10 mouse cellular contexts compared by ENCODE assay signal in genomic region chr6:42860222-42860819, GRCm38 (mm10). TPM values are rescaled to one million over a fixed set of nuclear protein-coding genes. Genes with fewer than 3 reads are reported as not detected.
DNase-seq lines count a peak whose midpoint lies in the region; ATAC-seq lines count a peak whose summit lies in the region.
"Had no signal": no experiment of that assay in that cellular context is flagged by ENCODE, and none has a peak within 500 bp of the region (broad histone marks: within the 10 kb centered on the region; RNA-seq: fewer than 3 reads in every experiment).

No protein-coding gene starts in this region.

- no peak overlapping the region for H3K27ac ChIP-seq in intestine, embryonic 14.5 days (ENCODE audit: low read depth)
- no peak overlapping the region for H3K27ac ChIP-seq in intestine, embryonic 15.5 days
- no peak overlapping the region for H3K27ac ChIP-seq in forebrain, embryonic 14.5 days (ENCODE audit: low read depth, low read length)
- H3K27ac ChIP-seq in neural tube, embryonic 15.5 days (replicated peaks), result no peak overlapping the region
- H3K27ac ChIP-seq: embryonic facial prominence, embryonic 12.5 days had no signal

- no peaks in the 10 kb centered on the region for H3K36me3 ChIP-seq in intestine, embryonic 14.5 days (ENCODE audit: control insufficient read depth, insufficient read depth, low read length)
- H3K36me3 ChIP-seq in intestine, embryonic 15.5 days, result no peaks in the 10 kb centered on the region
- H3K36me3 ChIP-seq in forebrain, embryonic 14.5 days (ENCODE audit: control insufficient read depth, insufficient read depth, low read length), result no peaks in the 10 kb centered on the region
- no peaks in the 10 kb centered on the region for H3K36me3 ChIP-seq in neural tube, embryonic 15.5 days
- H3K36me3 ChIP-seq: embryonic facial prominence, embryonic 12.5 days had no signal

- 15% methylated on average over 4 of the region's 4 CpGs for WGBS in intestine, embryonic 14.5 days
- 11% methylated on average over 4 of the region's 4 CpGs for WGBS in intestine, embryonic 15.5 days
- WGBS in forebrain, embryonic 14.5 days, result 12% methylated on average over 4 of the region's 4 CpGs
- WGBS in neural tube, embryonic 15.5 days, result 16% methylated on average over 4 of the region's 4 CpGs

- no peaks in the 10 kb centered on the region for H3K4me1 ChIP-seq in intestine, embryonic 14.5 days (replicated peaks; ENCODE audit: control insufficient read depth, insufficient read depth, low read length)
- no peaks in the 10 kb centered on the region for H3K4me1 ChIP-seq in intestine, embryonic 15.5 days (replicated peaks)
- H3K4me1 ChIP-seq in forebrain, embryonic 14.5 days (ENCODE audit: control insufficient read depth, insufficient read depth, low read length), result no peaks in the 10 kb centered on the region
- H3K4me1 ChIP-seq in neural tube, embryonic 15.5 days, result no peaks in the 10 kb centered on the region
- H3K4me1 ChIP-seq: embryonic facial prominence, embryonic 12.5 days had no signal

- DNase-seq in intestine, embryonic 14.5 days (ENCODE audit: low spot score), result no peak
- peak; percentile 18 for DNase-seq in CD4-positive helper T cell, adult 2 months (ENCODE audit: low read depth, low spot score)
- peak; percentile 59 for DNase-seq in brain, embryonic 18.5 days (ENCODE audit: low read depth, low spot score)
- peak; percentile 80 for DNase-seq in forebrain, embryonic 14.5 days (ENCODE audit: low spot score)
- DNase-seq in layer of hippocampus, adult 9-11 months, result peak; percentile 35
- no peak for DNase-seq in urinary bladder, postnatal 10 days (ENCODE audit: low spot score)

- no peak overlapping the region for H3K4me2 ChIP-seq in intestine, embryonic 14.5 days (ENCODE audit: low read length)
- no peak overlapping the region for H3K4me2 ChIP-seq in intestine, embryonic 15.5 days (replicated peaks)
- H3K4me2 ChIP-seq in forebrain, embryonic 14.5 days (ENCODE audit: low read length), result no peak overlapping the region
- H3K4me2 ChIP-seq in neural tube, embryonic 15.5 days, result no peak overlapping the region
- H3K4me2 ChIP-seq: embryonic facial prominence, embryonic 12.5 days had no signal

- H3K27me3 ChIP-seq in intestine, embryonic 14.5 days (replicated peaks; ENCODE audit: control insufficient read depth, insufficient read depth, low read length), result no peaks in the 10 kb centered on the region
- no peaks in the 10 kb centered on the region for H3K27me3 ChIP-seq in intestine, embryonic 15.5 days (replicated peaks)
- no peaks in the 10 kb centered on the region for H3K27me3 ChIP-seq in forebrain, embryonic 14.5 days (replicated peaks; ENCODE audit: control insufficient read depth, insufficient read depth, low read length)
- H3K27me3 ChIP-seq in neural tube, embryonic 15.5 days (replicated peaks), result no peaks in the 10 kb centered on the region
- H3K27me3 ChIP-seq: embryonic facial prominence, embryonic 12.5 days had no signal

- no peaks in the 10 kb centered on the region for H3K9me3 ChIP-seq in intestine, embryonic 14.5 days (ENCODE audit: control insufficient read depth, low read length)
- no peaks in the 10 kb centered on the region for H3K9me3 ChIP-seq in intestine, embryonic 15.5 days
- no peaks in the 10 kb centered on the region for H3K9me3 ChIP-seq in forebrain, embryonic 14.5 days (replicated peaks; ENCODE audit: control insufficient read depth, low read length)
- H3K9me3 ChIP-seq in neural tube, embryonic 15.5 days (replicated peaks), result no peaks in the 10 kb centered on the region
- H3K9me3 ChIP-seq: embryonic facial prominence, embryonic 12.5 days had no signal

- H3K4me3 ChIP-seq in intestine, embryonic 14.5 days (ENCODE audit: low read depth, low read length), result no peak overlapping the region
- no peak overlapping the region for H3K4me3 ChIP-seq in intestine, embryonic 15.5 days (replicated peaks)
- H3K4me3 ChIP-seq in forebrain, embryonic 14.5 days (ENCODE audit: low read depth, low read length), result no peak overlapping the region
- H3K4me3 ChIP-seq in neural tube, embryonic 15.5 days (replicated peaks), result no peak overlapping the region
- H3K4me3 ChIP-seq: embryonic facial prominence, embryonic 12.5 days had no signal

- peak; percentile 75; the same call in 1 of the 2 replicates for ATAC-seq in intestine, embryonic 14.5 days (replicated peaks; ENCODE audit: low FRiP score, low TSS enrichment, low read depth)
- no peak for ATAC-seq in intestine, embryonic 15.5 days
- ATAC-seq in forebrain, embryonic 14.5 days, result peak; percentile 71
- ATAC-seq in neural tube, embryonic 15.5 days (ENCODE audit: low FRiP score), result peak; percentile 63; the same call in 1 of the 2 replicates

- no peak overlapping the region for H3K9ac ChIP-seq in intestine, embryonic 14.5 days (ENCODE audit: low read length)
- no peak overlapping the region for H3K9ac ChIP-seq in intestine, embryonic 15.5 days
- no peak overlapping the region for H3K9ac ChIP-seq in forebrain, embryonic 14.5 days (ENCODE audit: low read length)
- no peak overlapping the region for H3K9ac ChIP-seq in neural tube, embryonic 15.5 days (replicated peaks)
- H3K9ac ChIP-seq: embryonic facial prominence, embryonic 12.5 days had no signal

RNA-seq across cellular contexts. Expression of gene Olfr449, which starts 26.1 kb away (rescaled TPM):
- not detected in 2 replicates for polyA plus RNA-seq in intestine, embryonic 14.5 days (2014; fragmentation: Nextera tagmentation; extraction: Ambion mirVana)
- not detected in 2 replicates for polyA plus RNA-seq in intestine, embryonic 15.5 days (2015; fragmentation: Nextera tagmentation; extraction: Ambion mirVana)
- not detected in 2 replicates for polyA plus RNA-seq in forebrain, embryonic 14.5 days (2014; fragmentation: Nextera tagmentation; extraction: Ambion mirVana)
- not detected in 2 replicates for polyA plus RNA-seq in neural tube, embryonic 15.5 days (2015; fragmentation: Nextera tagmentation; extraction: Ambion mirVana)
- polyA plus RNA-seq: embryonic facial prominence, embryonic 12.5 days; lung, embryonic 16.5 days had no signal

RNA-seq across cellular contexts. Expression of gene Olfr448, which starts 29.9 kb away (rescaled TPM):
- not detected in 2 replicates for polyA plus RNA-seq in intestine, embryonic 14.5 days (2014; fragmentation: Nextera tagmentation; extraction: Ambion mirVana)
- not detected in 2 replicates for polyA plus RNA-seq in intestine, embryonic 15.5 days (2015; fragmentation: Nextera tagmentation; extraction: Ambion mirVana)
- not detected in 2 replicates for polyA plus RNA-seq in forebrain, embryonic 14.5 days (2014; fragmentation: Nextera tagmentation; extraction: Ambion mirVana)
- polyA plus RNA-seq in neural tube, embryonic 15.5 days (2015; fragmentation: Nextera tagmentation; extraction: Ambion mirVana), result not detected in 2 replicates
- polyA plus RNA-seq: embryonic facial prominence, embryonic 12.5 days; lung, embryonic 16.5 days had no signal

RNA-seq across cellular contexts. Expression of gene Olfr447, which starts 48.4 kb away (rescaled TPM):
- not detected in 2 replicates for polyA plus RNA-seq in intestine, embryonic 14.5 days (2014; fragmentation: Nextera tagmentation; extraction: Ambion mirVana)
- polyA plus RNA-seq in intestine, embryonic 15.5 days (2015; fragmentation: Nextera tagmentation; extraction: Ambion mirVana), result not detected in 2 replicates
- not detected in 2 replicates for polyA plus RNA-seq in forebrain, embryonic 14.5 days (2014; fragmentation: Nextera tagmentation; extraction: Ambion mirVana)
- polyA plus RNA-seq in neural tube, embryonic 15.5 days (2015; fragmentation: Nextera tagmentation; extraction: Ambion mirVana), result not detected in 2 replicates
- polyA plus RNA-seq: embryonic facial prominence, embryonic 12.5 days; lung, embryonic 16.5 days had no signal

RNA-seq across cellular contexts. Expression of gene Olfr450, which starts 48.6 kb away (rescaled TPM):
- polyA plus RNA-seq in intestine, embryonic 14.5 days (2014; fragmentation: Nextera tagmentation; extraction: Ambion mirVana), result not detected in 2 replicates
- polyA plus RNA-seq in intestine, embryonic 15.5 days (2015; fragmentation: Nextera tagmentation; extraction: Ambion mirVana), result not detected in 2 replicates
- polyA plus RNA-seq in forebrain, embryonic 14.5 days (2014; fragmentation: Nextera tagmentation; extraction: Ambion mirVana), result not detected in 2 replicates
- not detected in 2 replicates for polyA plus RNA-seq in neural tube, embryonic 15.5 days (2015; fragmentation: Nextera tagmentation; extraction: Ambion mirVana)
- polyA plus RNA-seq: embryonic facial prominence, embryonic 12.5 days; lung, embryonic 16.5 days had no signal

Comparison
In these comparisons a context has a peak if more than half of its experiments do, and no peak if none do; other contexts are left out.
1. DNase-seq: peak in CD4-positive helper T cell, adult 2 months (single experiment), brain, embryonic 18.5 days (single experiment), forebrain, embryonic 14.5 days (single experiment) and layer of hippocampus, adult 9-11 months (single experiment); none in intestine, embryonic 14.5 days (single experiment) and urinary bladder, postnatal 10 days (single experiment).